Mouse (Mus musculus) heart, adult 2 months (tissue): ENCODE results near the gene Dip2c. TPM values are rescaled to one million over a fixed set of nuclear protein-coding genes. Genes with fewer than 3 reads are reported as not detected.

Experiments
- DNase-seq, 2 experiments: peaks; one replicate each; pipeline ENCODE4 v3.0.0; 2021
- H3K27ac ChIP-seq: fragments of 200-600 bp; 2 replicates; pipeline ENCODE4 v1.8.1; 2022
- H3K27me3 ChIP-seq: fragments of 200-500 bp; 2 replicates; pipeline ENCODE4 v1.6.1; 2012; ENCODE audit warnings: mild to moderate bottlenecking, low read length, inconsistent platforms, mixed read lengths; ENCODE audit not compliant: control insufficient read depth, insufficient read depth
- H3K36me3 ChIP-seq: fragments of 200-500 bp; 2 replicates; pipeline ENCODE4 v1.6.1; 2012; ENCODE audit warnings: low read length, inconsistent platforms; ENCODE audit not compliant: control insufficient read depth, insufficient read depth
- H3K4me1 ChIP-seq: fragments of 200-500 bp; 2 replicates; pipeline ENCODE4 v1.6.1; 2011; ENCODE audit warnings: low read length; ENCODE audit not compliant: control insufficient read depth, insufficient read depth
- H3K4me3 ChIP-seq: fragments of 200-600 bp; 2 replicates; pipeline ENCODE4 v1.8.1; 2022
- H3K79me2 ChIP-seq: fragments of 200-500 bp; replicated peaks from 2 replicates; pipeline ENCODE4 v1.6.1; 2012; ENCODE audit warnings: mild to moderate bottlenecking, inconsistent platforms, low read length, moderate library complexity, mixed read lengths; ENCODE audit not compliant: control insufficient read depth, insufficient read depth
- H3K9ac ChIP-seq: fragments of 200-500 bp; 2 replicates; pipeline ENCODE4 v1.6.1; 2012; ENCODE audit warnings: low read depth, mild to moderate bottlenecking, control low read depth, inconsistent platforms, low read length, mixed read lengths
- CTCF ChIP-seq: fragments of 200-600 bp; IDR thresholded peaks from 2 replicates; pipeline ENCODE4 v1.8.1; 2022; ENCODE audit warnings: antibody characterized with exemption, mild to moderate bottlenecking, moderate library complexity
- EP300 ChIP-seq: fragments of 200-500 bp; IDR thresholded peaks from 2 replicates; pipeline ENCODE4 v1.6.1; 2011; ENCODE audit warnings: low read depth, low read length, control low read depth; ENCODE audit not compliant: insufficient read depth
- POLR2A ChIP-seq: fragments of 200-500 bp; IDR thresholded peaks from 2 replicates; pipeline ENCODE4 v1.6.1; 2011; ENCODE audit warnings: mild to moderate bottlenecking, low read depth, low read length, control low read depth; ENCODE audit not compliant: insufficient read depth
- WGBS: fragments of 180-500 bp; shearing (Covaris S2); methylation state at CpG from one replicate; pipeline ENCODE4 v1.1.7; 2018; 5-methylcytosine and 5-hydroxymethylcytosine counted together
- intact Hi-C: fragments of 180-260 bp; cut with DNase I; formaldehyde crosslinking; loops from one replicate; pipeline ENCODE4 v1.15.1; 2025
- polyA plus RNA-seq: library from polyadenylated mRNA; depleted of rRNA; stranded (reverse); fragments of >200 nt; gene quantifications from 2 replicates; pipeline ENCODE4 v1.2.3, GENCODE M21; 2012
- total RNA-seq, 2 experiments: library from RNA; stranded (reverse); gene quantifications; 2 replicates each; pipeline ENCODE4 v1.2.3; 2021

Gene Dip2c
- total and polyA plus RNA-seq, 3 experiments = 19.1 to 43.7 (median 36.3) TPM

- WGBS = 43% methylated on average over 21 of the region's 21 CpGs
- Histone ChIP-seq H3K27ac (peak overlapping the region; percentile 75), H3K4me3 (peak overlapping the region; percentile 60), H3K79me2 (0 out of 2 replicates have a peak, but pooled peaks cover 2% of the 10 kb centered on the region), H3K9ac (peak overlapping the region; percentile 69), H3K27me3 (no peaks in the 10 kb centered on the region), H3K4me1 (peaks cover 2% of the 10 kb centered on the region), H3K36me3 (peaks cover 8% of the 10 kb centered on the region)
- intact Hi-C loops = no loop called here
- TF ChIP-seq EP300 = no peak
- no peak for TF ChIP-seq POLR2A
- no peak for TF ChIP-seq CTCF
- DNase-seq = peak; percentile 59 to 66
These were observed 218.4 kb downstream of the Dip2c start for GRCm38 (mm10) chr13:9494726-9495125.

GRCm38 (mm10) chr13:9504118-9504856 lies 228.0 kb downstream of the Dip2c start:
- Histone ChIP-seq H3K4me1 (peaks cover 5% of the 10 kb centered on the region), H3K27me3 (no peaks in the 10 kb centered on the region), H3K27ac (peak overlapping the region; percentile 66), H3K36me3 (peaks cover 16% of the 10 kb centered on the region), H3K4me3 (no peak overlapping the region), H3K9ac (0 out of 2 replicates have a peak overlapping the region, but pooled peaks have one; percentile 46), H3K79me2 (no peaks in the 10 kb centered on the region; the same call in 1 of the 2 replicates)
- no peak for TF ChIP-seq CTCF
- no peak for TF ChIP-seq EP300
- TF ChIP-seq POLR2A = no peak
- 14% methylated on average over 6 of the region's 6 CpGs for WGBS
- DNase-seq = no peak
- intact Hi-C loops = no loop called here

GRCm38 (mm10) chr13:9538556-9538955 lies 262.2 kb downstream of the Dip2c start:
- Histone ChIP-seq H3K4me3 (no peak overlapping the region), H3K27ac (no peak overlapping the region), H3K9ac (no peak overlapping the region), H3K36me3 (no peaks in the 10 kb centered on the region), H3K4me1 (no peaks in the 10 kb centered on the region), H3K27me3 (no peaks in the 10 kb centered on the region), H3K79me2 (no peaks in the 10 kb centered on the region)
- intact Hi-C loops = no loop called here
- no peak for TF ChIP-seq POLR2A
- no peak for TF ChIP-seq CTCF
- TF ChIP-seq EP300 = no peak
- DNase-seq = no peak

GRCm38 (mm10) chr13:9547698-9548344 lies 271.5 kb downstream of the Dip2c start:
- intact Hi-C loops = no loop called here
- Histone ChIP-seq H3K4me3 (no peak overlapping the region), H3K4me1 (peaks cover 3% of the 10 kb centered on the region), H3K9ac (no peak overlapping the region), H3K79me2 (no peaks in the 10 kb centered on the region), H3K27me3 (no peaks in the 10 kb centered on the region), H3K27ac (no peak overlapping the region), H3K36me3 (peaks cover 2% of the 10 kb centered on the region)
- TF ChIP-seq POLR2A (no peak), EP300 (no peak), CTCF (no peak)
- peak in 1 of 2 experiments; percentile 25 for DNase-seq
- 14% methylated on average over 9 of the region's 9 CpGs for WGBS

GRCm38 (mm10) chr13:9562099-9562498 lies 285.8 kb downstream of the Dip2c start:
- intact Hi-C loops = no loop called here
- Histone ChIP-seq H3K27me3 (no peaks in the 10 kb centered on the region), H3K36me3 (peaks cover 3% of the 10 kb centered on the region; the same call in 1 of the 2 replicates)

GRCm38 (mm10) chr13:9562921-9563320 lies 286.6 kb downstream of the Dip2c start:
- H3K27me3 ChIP-seq = no peaks in the 10 kb centered on the region
- no peaks in the 10 kb centered on the region for H3K79me2 ChIP-seq
- no peak overlapping the region for H3K4me3 ChIP-seq
- H3K9ac ChIP-seq = no peak overlapping the region
- H3K27ac ChIP-seq = no peak overlapping the region
- TF ChIP-seq CTCF (peak; percentile 66), POLR2A (no peak), EP300 (no peak)
- H3K4me1 ChIP-seq = no peaks in the 10 kb centered on the region
- H3K36me3 ChIP-seq = peaks cover 5% of the 10 kb centered on the region; the same call in 1 of the 2 replicates
- DNase-seq = peak in 1 of 2 experiments; percentile 23
- 16% methylated on average over 2 of the region's 2 CpGs for WGBS
- intact Hi-C loops = no loop called here

More at GRCm38 (mm10) chr13:9562099-9562498, 285.8 kb downstream of the Dip2c start:
- no peak overlapping the region for H3K4me3 ChIP-seq
- H3K4me1 ChIP-seq = no peaks in the 10 kb centered on the region
- no peaks in the 10 kb centered on the region for H3K79me2 ChIP-seq
- DNase-seq = no peak
- TF ChIP-seq EP300 = no peak
- TF ChIP-seq POLR2A = no peak
- no peak for TF ChIP-seq CTCF
- 79% methylated on average over 1 of the region's 1 CpGs for WGBS
- no peak overlapping the region for H3K27ac ChIP-seq
- H3K9ac ChIP-seq = no peak overlapping the region
